Mouse (Mus musculus): ENCODE measurements around the gene Gstm1. TPM values are rescaled to one million over a fixed set of nuclear protein-coding genes. Genes with fewer than 3 reads are reported as not detected.

Gene Gstm1
- total and polyA plus RNA-seq, 3 experiments: 0.31 to 6.7 TPM; not detected in 1

- Histone ChIP-seq H3K9ac (ENCODE audit: control insufficient read depth, low read depth, low read length, poor library complexity, severe bottlenecking) (no peak overlapping the region), H3K36me3 (ENCODE audit: control insufficient read depth in 1 of 2, insufficient read depth in 2 of 2, low read length in 2 of 2) (peaks cover 0 to 3% of the 10 kb centered on the region in 2 experiments; a peak in 1 of 4 replicates), H3K27me3 (ENCODE audit: control insufficient read depth in 1 of 2, insufficient read depth in 2 of 2, low read length in 2 of 2) (no peaks in the 10 kb centered on the region), H3K4me3 (ENCODE audit: control insufficient read depth in 1 of 2, insufficient read depth in 1 of 2, low read depth in 2 of 2, low read length in 2 of 2) (no peak overlapping the region), H3K79me2 (ENCODE audit: control insufficient read depth, insufficient read depth, low read length, poor library complexity) (no peaks in the 10 kb centered on the region), H3K4me1 (ENCODE audit: control insufficient read depth in 1 of 2, insufficient read depth in 2 of 2, low read length in 2 of 2) (peaks cover 0 to 18% of the 10 kb centered on the region in 2 experiments; a peak in 2 of 4 replicates), H3K9me3 (replicated peaks; ENCODE audit: insufficient read depth, low read length) (no peaks in the 10 kb centered on the region), H3K27ac (ENCODE audit: control insufficient read depth, low read depth, low read length) (no peak overlapping the region)
- TF ChIP-seq ELF1 (IDR thresholded peaks at IDR 0.05; ENCODE audit: low read depth, low read length) (no peak), BHLHE40 (IDR thresholded peaks at IDR 0.05; ENCODE audit: borderline replicate concordance, low read depth, low read length) (no peak), MAX (IDR thresholded peaks at IDR 0.05; ENCODE audit: low read length) (no peak), CTCF (IDR thresholded peaks at IDR 0.05 in 2 of 3, conservative IDR thresholded peaks at IDR 0.05 in 1 of 3; ENCODE audit: control insufficient read depth in 1 of 3, insufficient read depth in 1 of 3, low read depth in 2 of 3, low read length in 3 of 3, poor library complexity in 1 of 3, severe bottlenecking in 1 of 3) (no peak), ZNF384 (IDR thresholded peaks at IDR 0.05; ENCODE audit: low read depth, low read length) (no peak), NELFE (IDR thresholded peaks at IDR 0.05; ENCODE audit: low read depth, low read length) (no peak)
- DNase-seq (ENCODE audit: low read depth, low spot score): no peak
Observed at GRCm38 (mm10) chr3:108014974-108015346, 2.8 kb downstream of the Gstm1 start.

GRCm38 (mm10) chr3:108014098-108014973 lies 3.4 kb downstream of the Gstm1 start:
- Histone ChIP-seq H3K36me3 (ENCODE audit: control insufficient read depth in 1 of 2, insufficient read depth in 2 of 2, low read length in 2 of 2) (peaks cover 0 to 3% of the 10 kb centered on the region in 2 experiments; a peak in 1 of 4 replicates), H3K4me3 (ENCODE audit: control insufficient read depth in 1 of 2, insufficient read depth in 1 of 2, low read depth in 2 of 2, low read length in 2 of 2) (no peak overlapping the region), H3K9ac (ENCODE audit: control insufficient read depth, low read depth, low read length, poor library complexity, severe bottlenecking) (no peak overlapping the region), H3K79me2 (ENCODE audit: control insufficient read depth, insufficient read depth, low read length, poor library complexity) (no peaks in the 10 kb centered on the region), H3K4me1 (ENCODE audit: control insufficient read depth in 1 of 2, insufficient read depth in 2 of 2, low read length in 2 of 2) (peaks cover 0 to 18% of the 10 kb centered on the region in 2 experiments; a peak in 2 of 4 replicates), H3K9me3 (replicated peaks; ENCODE audit: insufficient read depth, low read length) (no peaks in the 10 kb centered on the region), H3K27me3 (ENCODE audit: control insufficient read depth in 1 of 2, insufficient read depth in 2 of 2, low read length in 2 of 2) (no peaks in the 10 kb centered on the region), H3K27ac (ENCODE audit: control insufficient read depth, low read depth, low read length) (no peak overlapping the region)
- no peak for TF ChIP-seq ZNF384 (IDR thresholded peaks at IDR 0.05; ENCODE audit: low read depth, low read length)
- no peak for TF ChIP-seq KAT2A (conservative IDR thresholded peaks at IDR 0.05; ENCODE audit: low read depth, low read length)
- TF ChIP-seq ELF1 (IDR thresholded peaks at IDR 0.05; ENCODE audit: low read depth, low read length): no peak
- TF ChIP-seq MAZ (IDR thresholded peaks at IDR 0.05; ENCODE audit: low read depth, low read length): no peak
- no peak for TF ChIP-seq JUND (IDR thresholded peaks at IDR 0.05; ENCODE audit: low read depth, low read length)
- no peak for TF ChIP-seq MYB (IDR thresholded peaks at IDR 0.05; ENCODE audit: low read depth, low read length)
- no peak for TF ChIP-seq TBP (IDR thresholded peaks at IDR 0.05; ENCODE audit: low read depth, low read length)
- TF ChIP-seq MAFK (IDR thresholded peaks at IDR 0.05; ENCODE audit: borderline replicate concordance, low read depth, low read length): no peak
- no peak for TF ChIP-seq USF1 (IDR thresholded peaks at IDR 0.05; ENCODE audit: low read depth, low read length)
- no peak for TF ChIP-seq MYC (IDR thresholded peaks at IDR 0.05; ENCODE audit: low read depth, low read length)
- no peak for TF ChIP-seq EP300 (IDR thresholded peaks at IDR 0.05; ENCODE audit: low read depth in 1 of 2, low read length in 2 of 2)
- TF ChIP-seq GATA1 (IDR thresholded peaks at IDR 0.05; ENCODE audit: low read depth, low read length): no peak
- TF ChIP-seq ZC3H11A (IDR thresholded peaks at IDR 0.05; ENCODE audit: low read depth, low read length): no peak
- TF ChIP-seq POLR2AphosphoS5 (IDR thresholded peaks at IDR 0.05; ENCODE audit: borderline replicate concordance, low read depth, low read length): no peak
- no peak for TF ChIP-seq POLR2AphosphoS2 (IDR thresholded peaks at IDR 0.05; ENCODE audit: low read length)
- no peak for DNase-seq (ENCODE audit: low read depth, low spot score)

Data from MEL (cell line).